Mouse (Mus musculus) heart, embryonic 14.5 days (tissue): ENCODE measurements at regions not wholly inside any gene's neighbourhood (a gene's known extent, or its start where the extent isn't known, plus 50 kb on each side); places are given as distances from the start of the nearest gene placed in this dataset.

Source experiments
- ATAC-seq: fragments of 200-750 bp; cut with Nextera tagmentation; 2 replicates; pipeline ENCODE4 v1.8.0; 2017; ENCODE audit warnings: low read depth, moderate TSS enrichment; ENCODE audit not compliant: insufficient number of reproducible peaks, insufficient read depth, low FRiP score
- H3K27ac ChIP-seq, 2 experiments: fragments of 200-500 bp in 1 of 2; fragments of 300-500 bp in 1 of 2; sonication (generic) in 1 of 2; replicated peaks in 1 of 2; 2 replicates each; pipeline ENCODE4 v1.5.1; 2012 to 2014; ENCODE audit warnings: low read depth in 2 of 2, low read length in 2 of 2, control low read depth in 1 of 2, mild to moderate bottlenecking in 1 of 2, mixed read lengths in 1 of 2; ENCODE audit not compliant: control insufficient read depth in 1 of 2, insufficient read depth in 1 of 2
- H3K27me3 ChIP-seq: fragments of 300-500 bp; sonication (generic); 2 replicates; pipeline ENCODE4 v1.6.1; 2014; ENCODE audit warnings: mild to moderate bottlenecking, low read length, control low read depth; ENCODE audit not compliant: control insufficient read depth, insufficient read depth
- H3K36me3 ChIP-seq: fragments of 300-500 bp; sonication (generic); 2 replicates; pipeline ENCODE4 v1.6.1; 2014; ENCODE audit warnings: mild to moderate bottlenecking, control low read depth, low read length, mixed read lengths; ENCODE audit not compliant: control insufficient read depth, insufficient read depth
- H3K4me1 ChIP-seq, 2 experiments: fragments of 200-500 bp in 1 of 2; fragments of 300-500 bp in 1 of 2; sonication (generic) in 1 of 2; 2 replicates each; pipeline ENCODE4 v1.6.1; 2012 to 2014; ENCODE audit warnings: low read length in 2 of 2, control low read depth in 1 of 2, mixed read lengths in 1 of 2; ENCODE audit not compliant: control insufficient read depth in 2 of 2, insufficient read depth in 2 of 2
- H3K4me2 ChIP-seq: fragments of 300-500 bp; sonication (generic); 2 replicates; pipeline ENCODE4 v1.6.1; 2014; ENCODE audit warnings: mild to moderate bottlenecking, low read length
- H3K4me3 ChIP-seq, 2 experiments: fragments of 200-500 bp in 1 of 2; fragments of 300-500 bp in 1 of 2; sonication (generic) in 1 of 2; 2 replicates each; pipeline ENCODE4 v1.5.1; 2012 to 2014; ENCODE audit warnings: low read length in 2 of 2, mild to moderate bottlenecking in 2 of 2, control low read depth in 1 of 2, low read depth in 1 of 2, moderate library complexity in 1 of 2; ENCODE audit not compliant: control insufficient read depth in 1 of 2, insufficient read depth in 1 of 2
- H3K9ac ChIP-seq: fragments of 300-500 bp; sonication (generic); 2 replicates; pipeline ENCODE4 v1.6.1; 2014; ENCODE audit warnings: mild to moderate bottlenecking, low read length
- H3K9me3 ChIP-seq: fragments of 300-500 bp; sonication (generic); 2 replicates; pipeline ENCODE4 v1.6.1; 2016; ENCODE audit warnings: low read length, control low read depth; ENCODE audit not compliant: control insufficient read depth
- WGBS: fragments of 180-500 bp; shearing (Covaris S2); extraction: QIAGEN DNeasy Blood & Tissue Kit; methylation state at CpG from one replicate; pipeline ENCODE4 v1.1.7; 2014; 5-methylcytosine and 5-hydroxymethylcytosine counted together

GRCm38 (mm10) chr1:186245723-186246440 lies 128.8 kb upstream of the Lyplal1 start:
- Histone ChIP-seq H3K9me3 (no peaks in the 10 kb centered on the region), H3K36me3 (no peaks in the 10 kb centered on the region), H3K4me3 (no peak overlapping the region), H3K27ac (no peak overlapping the region), H3K4me1 (peaks cover 4 to 5% of the 10 kb centered on the region in 2 experiments; a peak in 2 of 4 replicates), H3K27me3 (no peaks in the 10 kb centered on the region), H3K4me2 (no peak overlapping the region), H3K9ac (no peak overlapping the region)
- no peak for ATAC-seq
- 74% methylated on average over 7 of the region's 7 CpGs for WGBS

GRCm38 (mm10) chr1:186241112-186241511 lies 124.0 kb upstream of the Lyplal1 start:
- WGBS, result 94% methylated on average over 2 of the region's 2 CpGs
- Histone ChIP-seq H3K9ac (no peak overlapping the region), H3K4me1 (no peaks in the 10 kb centered on the region), H3K27me3 (no peaks in the 10 kb centered on the region), H3K9me3 (no peaks in the 10 kb centered on the region), H3K27ac (no peak overlapping the region), H3K4me2 (no peak overlapping the region), H3K36me3 (no peaks in the 10 kb centered on the region), H3K4me3 (no peak overlapping the region)
- no peak for ATAC-seq

GRCm38 (mm10) chr1:186237556-186237955 lies 120.4 kb upstream of the Lyplal1 start:
- 66% methylated on average over 6 of the region's 6 CpGs for WGBS
- Histone ChIP-seq H3K27ac (no peak overlapping the region), H3K27me3 (no peaks in the 10 kb centered on the region), H3K9me3 (no peaks in the 10 kb centered on the region), H3K4me2 (no peak overlapping the region), H3K9ac (no peak overlapping the region), H3K4me3 (no peak overlapping the region), H3K4me1 (no peaks in the 10 kb centered on the region), H3K36me3 (no peaks in the 10 kb centered on the region)
- ATAC-seq, result no peak

- H3K27me3 ChIP-seq, result no peaks in the 10 kb centered on the region
- H3K4me2 ChIP-seq, result no peak overlapping the region
- no peaks in the 10 kb centered on the region for H3K36me3 ChIP-seq
- no peak overlapping the region for H3K27ac ChIP-seq
- no peaks in the 10 kb centered on the region for H3K9me3 ChIP-seq
- 59% methylated on average over 7 of the region's 7 CpGs for WGBS
- no peak for ATAC-seq
- H3K9ac ChIP-seq, result no peak overlapping the region
- H3K4me3 ChIP-seq, result no peak overlapping the region
- H3K4me1 ChIP-seq, result no peaks in the 10 kb centered on the region
Measured at GRCm38 (mm10) chr1:186236267-186237020, 119.3 kb upstream of the Lyplal1 start.

- Histone ChIP-seq H3K27ac (no peak overlapping the region), H3K4me2 (no peak overlapping the region), H3K4me3 (no peak overlapping the region), H3K36me3 (no peaks in the 10 kb centered on the region), H3K27me3 (no peaks in the 10 kb centered on the region), H3K9me3 (no peaks in the 10 kb centered on the region), H3K9ac (no peak overlapping the region), H3K4me1 (no peaks in the 10 kb centered on the region; a peak in 1 of 4 replicates)
- ATAC-seq, result no peak
- WGBS, result 63% methylated on average over 6 of the region's 6 CpGs
Measured at GRCm38 (mm10) chr1:186234536-186234935, 117.4 kb upstream of the Lyplal1 start.

GRCm38 (mm10) chr1:186230476-186230875 lies 113.4 kb upstream of the Lyplal1 start:
- no peaks in the 10 kb centered on the region for H3K9me3 ChIP-seq
- H3K4me2 ChIP-seq, result no peak overlapping the region
- H3K36me3 ChIP-seq, result no peaks in the 10 kb centered on the region
- H3K27me3 ChIP-seq, result no peaks in the 10 kb centered on the region
- H3K27ac ChIP-seq, result no peak overlapping the region
- no peak for ATAC-seq
- no peak overlapping the region for H3K4me3 ChIP-seq
- H3K9ac ChIP-seq, result no peak overlapping the region
- peaks cover 0 to 2% of the 10 kb centered on the region in 2 experiments; a peak in 2 of 4 replicates for H3K4me1 ChIP-seq
- 78% methylated on average over 5 of the region's 5 CpGs for WGBS

- no peaks in the 10 kb centered on the region for H3K9me3 ChIP-seq
- H3K9ac ChIP-seq, result no peak overlapping the region
- no peak for ATAC-seq
- no peaks in the 10 kb centered on the region for H3K36me3 ChIP-seq
- no peaks in the 10 kb centered on the region for H3K27me3 ChIP-seq
- H3K4me2 ChIP-seq, result no peak overlapping the region
- no peak overlapping the region for H3K4me3 ChIP-seq
- no peak overlapping the region for H3K27ac ChIP-seq
- WGBS, result 66% methylated on average over 6 of the region's 6 CpGs
- H3K4me1 ChIP-seq, result peaks cover 0 to 2% of the 10 kb centered on the region in 2 experiments; a peak in 2 of 4 replicates
Measured at GRCm38 (mm10) chr1:186229856-186230255, 112.7 kb upstream of the Lyplal1 start.
